In genomic region chr11:67666129-67666528, GRCm38 (mm10) we compare ENCODE assay signal across 30 mouse cellular contexts. TPM values are rescaled to one million over a fixed set of nuclear protein-coding genes. Genes with fewer than 3 reads are reported as not detected.
DNase-seq lines count a peak whose midpoint lies in the region; ATAC-seq and TF ChIP-seq lines count a peak whose summit lies in the region.
"Had no signal": no experiment of that assay in that cellular context is flagged by ENCODE, and none has a peak within 500 bp of the region (broad histone marks: within the 10 kb centered on the region; RNA-seq: fewer than 3 reads in every experiment).

No protein-coding gene starts in this region.

- no peak overlapping the region for H3K4me2 ChIP-seq in liver, postnatal 0 days (ENCODE audit: low read depth, low read length)
- H3K4me2 ChIP-seq: embryonic facial prominence, embryonic 13.5 days; forebrain, embryonic 12.5 days; forebrain, embryonic 15.5 days; heart, embryonic 13.5 days; hindbrain, embryonic 13.5 days; intestine, embryonic 15.5 days had no signal

- no peak overlapping the region for H3K4me3 ChIP-seq in cerebellum, adult 2 months (replicated peaks; ENCODE audit: insufficient read depth, low read depth, low read length)
- H3K4me3 ChIP-seq in gastrocnemius, adult 2 months: no peak overlapping the region
- no peak overlapping the region for H3K4me3 ChIP-seq in left cerebral cortex, adult 2 months
- H3K4me3 ChIP-seq in liver, postnatal 0 days (ENCODE audit: low read depth, low read length): no peak overlapping the region
- H3K4me3 ChIP-seq: embryonic facial prominence, embryonic 10.5 days; embryonic facial prominence, embryonic 13.5 days; erythroblast, embryonic 14.5 days; forebrain, embryonic 12.5 days; forebrain, embryonic 15.5 days; heart, adult 2 months; heart, embryonic 10.5 days; heart, embryonic 13.5 days; hindbrain, embryonic 10.5 days; hindbrain, embryonic 13.5 days; intestine, embryonic 15.5 days had no signal

- H3K36me3 ChIP-seq in liver, postnatal 0 days (replicated peaks; ENCODE audit: insufficient read depth, low read length): no peaks in the 10 kb centered on the region
- H3K36me3 ChIP-seq: embryonic facial prominence, embryonic 10.5 days; embryonic facial prominence, embryonic 13.5 days; forebrain, embryonic 12.5 days; forebrain, embryonic 15.5 days; heart, embryonic 10.5 days; hindbrain, embryonic 10.5 days; hindbrain, embryonic 13.5 days; intestine, embryonic 15.5 days had no signal

- 75% methylated on average over 5 of the region's 5 CpGs for WGBS in cerebellum, adult 2 months
- WGBS in liver, postnatal 0 days (ENCODE audit: insufficient replicate concordance): 64% methylated on average over 5 of the region's 5 CpGs

- peak overlapping the region; percentile 90 for H3K27ac ChIP-seq in cerebellum, adult 2 months (ENCODE audit: insufficient read depth, low read length)
- peak overlapping the region; percentile 28; the same call in 1 of the 2 replicates for H3K27ac ChIP-seq in gastrocnemius, adult 2 months
- H3K27ac ChIP-seq in left cerebral cortex, adult 2 months: peak overlapping the region; percentile 93
- no peak overlapping the region for H3K27ac ChIP-seq in liver, postnatal 0 days (ENCODE audit: low read depth)
- H3K27ac ChIP-seq: embryonic facial prominence, embryonic 10.5 days; embryonic facial prominence, embryonic 13.5 days; forebrain, embryonic 12.5 days; forebrain, embryonic 15.5 days; heart, adult 2 months; heart, embryonic 10.5 days; heart, embryonic 13.5 days; hindbrain, embryonic 10.5 days; hindbrain, embryonic 13.5 days; intestine, embryonic 15.5 days had no signal

- no peak for TF ChIP-seq EP300 in liver, postnatal 0 days (IDR thresholded peaks at IDR 0.05; ENCODE audit: low read depth)

- H3K27me3 ChIP-seq in cerebellum, adult 2 months (ENCODE audit: control insufficient read depth, insufficient read depth, low read length): no peaks in the 10 kb centered on the region
- no peaks in the 10 kb centered on the region for H3K27me3 ChIP-seq in liver, postnatal 0 days (ENCODE audit: insufficient read depth, low read length)
- H3K27me3 ChIP-seq: embryonic facial prominence, embryonic 13.5 days; forebrain, embryonic 12.5 days; forebrain, embryonic 15.5 days; hindbrain, embryonic 13.5 days; intestine, embryonic 15.5 days had no signal

- peaks cover 85% of the 10 kb centered on the region for H3K4me1 ChIP-seq in cerebellum, adult 2 months (ENCODE audit: control insufficient read depth, insufficient read depth, low read length)
- no peaks in the 10 kb centered on the region; the same call in 1 of the 2 replicates for H3K4me1 ChIP-seq in liver, postnatal 0 days (ENCODE audit: insufficient read depth)
- H3K4me1 ChIP-seq: embryonic facial prominence, embryonic 10.5 days; forebrain, embryonic 12.5 days; hindbrain, embryonic 10.5 days; intestine, embryonic 15.5 days had no signal

- H3K9ac ChIP-seq in liver, postnatal 0 days (replicated peaks): no peak overlapping the region
- H3K9ac ChIP-seq: embryonic facial prominence, embryonic 13.5 days; forebrain, embryonic 12.5 days; forebrain, embryonic 15.5 days; heart, embryonic 13.5 days; hindbrain, embryonic 13.5 days; intestine, embryonic 15.5 days had no signal

- DNase-seq in cerebellum, adult 2 months: no peak
- no peak for DNase-seq in cerebellum, adult 11-12 months
- DNase-seq in gastrocnemius, adult 2 months: no peak
- no peak for DNase-seq in gastrocnemius, postnatal 25 days
- no peak for DNase-seq in left cerebral cortex, adult 2 months (ENCODE audit: extremely low spot score in 1 of 2, low spot score in 2 of 2)
- DNase-seq in left cerebral cortex, adult 11 months (ENCODE audit: low spot score): no peak
- no peak for DNase-seq in liver, postnatal 0 days
- DNase-seq: adrenal gland, adult 8-10 months; adrenal gland, postnatal 25 days; cerebellum, adult 9-11 months; embryo, embryonic 11 days; gastrocnemius, postnatal 36 days; heart, adult 2 months; heart, postnatal 36 days had no signal

- intact Hi-C loops in gastrocnemius, adult 2 months (cut with DNase I): no loop called here
- intact Hi-C loops in left cerebral cortex, adult 2 months (cut with DNase I): no loop called here

- TF ChIP-seq CTCF in cerebellum, adult 2 months (IDR thresholded peaks at IDR 0.05; ENCODE audit: borderline replicate concordance, insufficient read depth, low read depth, low read length): no peak
- TF ChIP-seq CTCF in gastrocnemius, adult 2 months (IDR thresholded peaks at IDR 0.05): no peak
- no peak for TF ChIP-seq CTCF in left cerebral cortex, adult 2 months (IDR thresholded peaks at IDR 0.05)
- no peak for TF ChIP-seq CTCF in liver, postnatal 0 days (IDR thresholded peaks at IDR 0.05; ENCODE audit: low read depth)

- TF ChIP-seq POLR2A in cerebellum, adult 2 months (IDR thresholded peaks at IDR 0.05; ENCODE audit: borderline replicate concordance, insufficient read depth, low read length): 0 out of 2 replicates have a peak, but pooled peaks have one; percentile 8

- H3K9me3 ChIP-seq in liver, postnatal 0 days (ENCODE audit: low read length): no peaks in the 10 kb centered on the region
- H3K9me3 ChIP-seq: embryonic facial prominence, embryonic 10.5 days; embryonic facial prominence, embryonic 13.5 days; forebrain, embryonic 12.5 days; forebrain, embryonic 15.5 days; heart, embryonic 10.5 days; heart, embryonic 13.5 days; hindbrain, embryonic 10.5 days; hindbrain, embryonic 13.5 days; intestine, embryonic 15.5 days had no signal

- no peak for ATAC-seq in liver, postnatal 0 days
- ATAC-seq: activated CD4-positive, CD25-positive, alpha-beta regulatory T cell, adult 4 months; forebrain, embryonic 15.5 days; hindbrain, embryonic 16.5 days; intestine, embryonic 15.5 days had no signal

RNA-seq across cellular contexts. Expression of gene Rcvrn, which starts 29.0 kb away (rescaled TPM):
- polyA plus RNA-seq in cerebellum, adult 2 months (2012; rRNA removed): 0.41 and 0.86 TPM in 2 replicates
- not detected for total RNA-seq in gastrocnemius, adult 2 months (2021)
- total RNA-seq in gastrocnemius, postnatal 25 days (2021): under 1 TPM in 1 of 2 experiments, not detected in 1; 0.27 TPM
- total RNA-seq in left cerebral cortex, adult 2 months (2021): 1 to 10 TPM in 1 of 2 experiments, under 1 TPM in 1; 0.91 to 3.2 TPM
- polyA plus RNA-seq in liver, postnatal 0 days (2015; fragmentation: Nextera tagmentation; extraction: Ambion mirVana): not detected in 2 replicates
- total RNA-seq: adrenal gland, postnatal 25 days; common myeloid progenitor, adult 5-6 weeks; ES-E14; gastrocnemius, postnatal 36 days; granulocyte monocyte progenitor cell, adult 5-6 weeks; heart, adult 2 months; heart, postnatal 36 days had no signal
- polyA plus RNA-seq: activated CD4-positive, CD25-positive, alpha-beta regulatory T cell, adult 4 months; embryonic facial prominence, embryonic 10.5 days; embryonic facial prominence, embryonic 13.5 days; erythroblast, embryonic 14.5 days; forebrain, embryonic 12.5 days; forebrain, embryonic 15.5 days; heart, adult 2 months; heart, embryonic 10.5 days; heart, embryonic 13.5 days; heart, postnatal 0 days; hindbrain, embryonic 10.5 days; hindbrain, embryonic 13.5 days; hindbrain, embryonic 16.5 days; intestine, embryonic 15.5 days had no signal
